Mouse (Mus musculus) left cerebral cortex, adult 8-10 months (tissue): ENCODE results near the gene Grb10. TPM values are rescaled to one million over a fixed set of nuclear protein-coding genes. Genes with fewer than 3 reads are reported as not detected.

ENCODE experiments used
- DNase-seq, 2 experiments: peaks; one replicate each; pipeline ENCODE4 v3.0.0; 2022; ENCODE audit warnings: low spot score in 2 of 2
- total RNA-seq, 4 experiments: library from RNA; stranded (reverse); gene quantifications; 2 replicates each; pipeline ENCODE4 v1.2.4; 2022

The Grb10 gene
- total RNA-seq: 10 to 100 TPM; 47.8 to 55.4 (median 52.4) TPM

- no peak for DNase-seq
These were observed at the start of gene Grb10 for GRCm38 (mm10) chr11:12038470-12038985. TSS of gene Grb10 (minus strand) at chr11:12038683.

- no peak for DNase-seq
These were observed 43.2 kb upstream of the Grb10 start for GRCm38 (mm10) chr11:12081638-12082037.

GRCm38 (mm10) chr11:12079231-12079630 lies 40.7 kb upstream of the Grb10 start:
- DNase-seq: no peak

- DNase-seq: no peak
These were observed 37.0 kb upstream of the Grb10 start for GRCm38 (mm10) chr11:12075449-12075848.

GRCm38 (mm10) chr11:12073394-12074226 lies 35.1 kb upstream of the Grb10 start:
- DNase-seq: no peak

GRCm38 (mm10) chr11:12072322-12072721 lies 33.8 kb upstream of the Grb10 start:
- no peak for DNase-seq

GRCm38 (mm10) chr11:12059005-12059404 lies 20.5 kb upstream of the Grb10 start:
- no peak for DNase-seq

- DNase-seq: no peak
These were observed 10.3 kb upstream of the Grb10 start for GRCm38 (mm10) chr11:12048547-12049327.

GRCm38 (mm10) chr11:12048135-12048534 lies 9.7 kb upstream of the Grb10 start:
- no peak for DNase-seq

GRCm38 (mm10) chr11:12044245-12044644 lies 5.8 kb upstream of the Grb10 start:
- no peak for DNase-seq

- no peak for DNase-seq
These were observed 3.3 kb upstream of the Grb10 start for GRCm38 (mm10) chr11:12041787-12042186.

- no peak for DNase-seq
These were observed 2.9 kb upstream of the Grb10 start for GRCm38 (mm10) chr11:12041379-12041778.

GRCm38 (mm10) chr11:12040391-12040790 lies 1.9 kb upstream of the Grb10 start:
- no peak for DNase-seq

GRCm38 (mm10) chr11:12039748-12040147 lies 1.3 kb upstream of the Grb10 start:
- no peak for DNase-seq

GRCm38 (mm10) chr11:12039098-12039497 lies 615 bp upstream of the Grb10 start:
- DNase-seq: no peak

GRCm38 (mm10) chr11:12037689-12038469 lies 604 bp downstream of the Grb10 start:
- no peak for DNase-seq

GRCm38 (mm10) chr11:12037075-12037686 lies 1.3 kb downstream of the Grb10 start:
- DNase-seq: no peak

GRCm38 (mm10) chr11:12035916-12036910 lies 2.3 kb downstream of the Grb10 start:
- no peak for DNase-seq

- no peak for DNase-seq
These were observed 3.2 kb downstream of the Grb10 start for GRCm38 (mm10) chr11:12035324-12035723.

- DNase-seq: no peak
These were observed 3.7 kb downstream of the Grb10 start for GRCm38 (mm10) chr11:12034781-12035180.
